Mouse (Mus musculus) heart, postnatal 0 days (tissue): Measurements from ENCODE around the gene Gmfb.

Experiments used
- CTCF ChIP-seq: IDR thresholded peaks from 2 replicates; pipeline ENCODE4 v1.5.1; 2016; ENCODE audit warnings: antibody characterized with exemption, control low read depth, low read depth
- EP300 ChIP-seq: IDR thresholded peaks from 2 replicates; pipeline ENCODE4 v1.6.1; 2016; ENCODE audit warnings: antibody characterized with exemption, low read depth

DNA sequence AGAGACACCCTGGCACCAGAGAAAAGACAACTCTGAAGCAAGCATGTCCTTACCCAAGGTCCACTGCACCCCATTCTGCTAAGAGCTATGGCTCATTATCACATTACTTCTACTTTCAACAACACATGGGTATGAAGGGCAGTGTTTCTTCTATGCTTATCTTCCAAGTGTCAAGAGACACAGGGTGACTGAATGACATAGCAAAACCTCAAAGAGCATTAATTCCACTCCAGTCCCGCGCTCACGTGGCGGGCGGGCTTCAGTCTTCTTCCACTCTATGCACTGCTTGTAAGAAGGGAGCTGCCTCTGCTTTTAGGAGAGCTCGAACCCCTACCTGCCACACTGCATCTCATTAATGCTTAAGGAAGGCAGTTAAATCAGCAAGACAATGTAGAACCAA is 6.4 kb downstream of the Gmfb start:
- no peak for TF ChIP-seq CTCF
- no peak for TF ChIP-seq EP300
